Mouse (Mus musculus) myocyte (in vitro differentiated cells): Measurements from ENCODE around the gene Ckap2l. TPM values are rescaled to one million over a fixed set of nuclear protein-coding genes. Genes with fewer than 3 reads are reported as not detected.

Experiments used
- H3K27me3 ChIP-seq: one replicate; pipeline ENCODE4 v1.6.1; 2011; ENCODE audit not compliant: control insufficient read depth, insufficient read depth, insufficient read length
- H3K36me3 ChIP-seq: one replicate; pipeline ENCODE4 v1.6.1; 2011; ENCODE audit not compliant: control insufficient read depth, insufficient read depth
- H3K4me2 ChIP-seq: one replicate; pipeline ENCODE4 v1.6.1; 2011; ENCODE audit warnings: low read depth, control low read depth
- H3K4me3 ChIP-seq: one replicate; pipeline ENCODE4 v1.5.1; 2011; ENCODE audit warnings: mild to moderate bottlenecking, control low read depth, moderate library complexity
- H3K79me2 ChIP-seq: one replicate; pipeline ENCODE4 v1.6.1; 2011; ENCODE audit not compliant: control insufficient read depth, insufficient read depth
- H3ac ChIP-seq: one replicate; pipeline ENCODE4 v1.6.1; 2011; ENCODE audit not compliant: control insufficient read depth, insufficient read length
- CEBPB ChIP-seq: IDR thresholded peaks from 2 replicates; pipeline ENCODE4 v1.6.1; 2011; ENCODE audit warnings: mild to moderate bottlenecking, moderate library complexity; ENCODE audit not compliant: poor library complexity, insufficient read depth, severe bottlenecking
- E2F4 ChIP-seq: IDR thresholded peaks from one replicate; pipeline ENCODE4 v1.6.1; 2011; ENCODE audit warnings: mild to moderate bottlenecking, control low read depth, moderate library complexity; ENCODE audit not compliant: insufficient read depth
- MAX ChIP-seq: IDR thresholded peaks from one replicate; pipeline ENCODE4 v1.6.1; 2011; ENCODE audit warnings: low read depth, mild to moderate bottlenecking, control low read depth
- MYOD1 ChIP-seq, 3 experiments: IDR thresholded peaks; one replicate each; pipeline ENCODE4 v1.6.1; 2011; ENCODE audit warnings: control low read depth in 2 of 3, low read depth in 2 of 3, mild to moderate bottlenecking in 2 of 3, moderate library complexity in 1 of 3; ENCODE audit not compliant: insufficient read length in 2 of 3, control insufficient read depth in 1 of 3
- MYOG ChIP-seq, 3 experiments: IDR thresholded peaks; one replicate each; pipeline ENCODE4 v1.6.1; 2011; ENCODE audit warnings: control low read depth in 2 of 3, low read depth in 2 of 3, mild to moderate bottlenecking in 2 of 3; ENCODE audit not compliant: insufficient read length in 2 of 3, control insufficient read depth in 1 of 3, insufficient read depth in 1 of 3
- POLR2A ChIP-seq: IDR thresholded peaks from one replicate; pipeline ENCODE4 v1.6.1; 2011; ENCODE audit warnings: low read depth, mild to moderate bottlenecking, control low read depth, moderate library complexity; ENCODE audit not compliant: insufficient read length
- POLR2AphosphoS2 ChIP-seq: IDR thresholded peaks from one replicate; pipeline ENCODE4 v1.6.1; 2011; ENCODE audit warnings: low read depth, control low read depth; ENCODE audit not compliant: insufficient read length
- REST ChIP-seq: IDR thresholded peaks from one replicate; pipeline ENCODE4 v1.6.1; 2011; ENCODE audit warnings: mild to moderate bottlenecking, control low read depth, moderate library complexity; ENCODE audit not compliant: insufficient read depth, insufficient read length
- SRF ChIP-seq: IDR thresholded peaks from one replicate; pipeline ENCODE4 v1.6.1; 2011; ENCODE audit warnings: low read depth; ENCODE audit not compliant: control insufficient read depth, insufficient read length
- TCF12 ChIP-seq: IDR thresholded peaks from one replicate; pipeline ENCODE4 v1.6.1; 2011; ENCODE audit warnings: mild to moderate bottlenecking, control low read depth; ENCODE audit not compliant: poor library complexity, insufficient read depth, severe bottlenecking
- TCF3 ChIP-seq: IDR thresholded peaks from one replicate; pipeline ENCODE4 v1.6.1; 2011; ENCODE audit warnings: low read depth, control low read depth; ENCODE audit not compliant: insufficient read length
- USF1 ChIP-seq: IDR thresholded peaks from one replicate; pipeline ENCODE4 v1.6.1; 2011; ENCODE audit warnings: low read depth, mild to moderate bottlenecking, control low read depth, moderate library complexity
- polyA plus RNA-seq: library from polyadenylated mRNA; unstranded; fragments of >200 nt; fragmentation: generic; extraction: Trizol; gene quantifications from one replicate; pipeline ENCODE4 v1.2.1, GENCODE M21; 2012; ENCODE audit warnings: missing spikeins

Ckap2l gene
- polyA plus RNA-seq, 1 experiment, result 9.9 TPM

- TF ChIP-seq E2F4 (no peak), MAX (no peak), USF1 (no peak), CEBPB (no peak), REST (no peak), MYOD1 (IDR thresholded peaks at IDR 0.05; ENCODE audit: control insufficient read depth in 1 of 3, insufficient read length in 2 of 3, low read depth in 2 of 3) (no peak), POLR2AphosphoS2 (no peak), POLR2A (no peak), TCF12 (no peak), TCF3 (no peak), SRF (no peak), MYOG (IDR thresholded peaks at IDR 0.05; ENCODE audit: control insufficient read depth in 1 of 3, insufficient read depth in 1 of 3, insufficient read length in 2 of 3, low read depth in 2 of 3) (no peak)
- Histone ChIP-seq H3K4me2 (no peak overlapping the region), H3K27me3 (no peaks in the 10 kb centered on the region), H3K79me2 (no peaks in the 10 kb centered on the region), H3ac (no peak overlapping the region), H3K4me3 (no peak overlapping the region), H3K36me3 (peaks cover 30% of the 10 kb centered on the region)
Measured at GRCm38 (mm10) chr2:129269161-129269643, 27.8 kb downstream of the Ckap2l start.

DNA sequence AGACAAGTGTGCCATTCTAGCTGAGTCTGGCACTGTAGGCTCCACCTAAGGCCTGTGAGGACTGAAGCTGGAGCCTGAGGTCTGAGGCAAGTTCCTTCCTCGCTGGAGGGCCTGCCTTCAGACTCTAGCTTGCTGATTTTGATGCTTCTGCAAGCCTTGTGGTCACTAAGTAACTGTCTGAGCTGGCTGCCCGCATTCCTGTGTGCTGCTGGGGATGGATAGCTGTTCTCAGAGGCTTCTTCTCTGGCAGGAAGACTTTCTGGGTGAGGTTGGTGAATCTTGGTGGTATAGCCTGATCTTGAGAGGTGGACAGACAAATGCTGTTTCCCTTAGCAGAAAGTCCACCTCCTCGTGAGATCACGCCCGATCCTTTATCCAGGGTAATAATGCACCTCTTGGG lies 29.3 kb downstream of the Ckap2l start:
- Histone ChIP-seq H3K79me2 (no peaks in the 10 kb centered on the region), H3K4me2 (no peak overlapping the region), H3K4me3 (no peak overlapping the region), H3K27me3 (no peaks in the 10 kb centered on the region), H3K36me3 (peaks cover 18% of the 10 kb centered on the region), H3ac (no peak overlapping the region)
- peak in 2 of 3 experiments; percentile 51 to 70 for TF ChIP-seq MYOD1 (IDR thresholded peaks at IDR 0.05; ENCODE audit: control insufficient read depth in 1 of 3, insufficient read length in 2 of 3, low read depth in 2 of 3)
- no peak for TF ChIP-seq USF1
- TF ChIP-seq CEBPB, result no peak
- TF ChIP-seq MYOG (IDR thresholded peaks at IDR 0.05; ENCODE audit: control insufficient read depth in 1 of 3, insufficient read depth in 1 of 3, insufficient read length in 2 of 3, low read depth in 2 of 3), result peak in 2 of 3 experiments; percentile 22 to 78
- TF ChIP-seq POLR2A, result no peak
- no peak for TF ChIP-seq TCF12
- no peak for TF ChIP-seq POLR2AphosphoS2
- no peak for TF ChIP-seq TCF3

- Histone ChIP-seq H3K36me3 (peaks cover 8% of the 10 kb centered on the region), H3K4me3 (no peak overlapping the region), H3K79me2 (no peaks in the 10 kb centered on the region), H3ac (no peak overlapping the region), H3K27me3 (no peaks in the 10 kb centered on the region), H3K4me2 (no peak overlapping the region)
- no peak for TF ChIP-seq CEBPB
- no peak for TF ChIP-seq E2F4
- no peak for TF ChIP-seq REST
- no peak for TF ChIP-seq POLR2A
- TF ChIP-seq MYOD1 (IDR thresholded peaks at IDR 0.05; ENCODE audit: control insufficient read depth in 1 of 3, insufficient read length in 2 of 3, low read depth in 2 of 3), result no peak
- no peak for TF ChIP-seq SRF
- no peak for TF ChIP-seq MAX
- TF ChIP-seq TCF3, result no peak
- TF ChIP-seq USF1, result no peak
- no peak for TF ChIP-seq MYOG (IDR thresholded peaks at IDR 0.05; ENCODE audit: control insufficient read depth in 1 of 3, insufficient read depth in 1 of 3, insufficient read length in 2 of 3, low read depth in 2 of 3)
Measured at GRCm38 (mm10) chr2:129265316-129265715, 31.7 kb downstream of the Ckap2l start.

DNA sequence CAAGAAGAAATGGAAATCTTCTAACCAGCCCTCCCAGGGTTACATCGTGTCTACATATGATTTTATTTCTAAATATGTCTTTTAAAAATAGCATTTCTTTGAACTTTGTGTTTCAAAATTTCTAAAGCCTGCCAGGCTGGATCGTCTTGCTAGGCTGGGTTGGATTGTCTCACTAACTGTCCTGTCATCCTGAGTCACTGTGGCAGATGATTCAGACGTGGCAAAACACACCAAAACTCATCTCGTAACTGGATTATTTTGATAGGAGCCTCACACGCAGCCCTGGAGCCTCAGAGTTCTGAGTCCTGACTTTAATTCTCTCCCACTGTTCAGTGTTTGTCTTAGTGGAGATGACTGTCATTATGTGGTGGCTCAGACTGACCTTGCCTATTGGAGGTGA lies 33.9 kb downstream of the Ckap2l start:
- peak overlapping the region; percentile 67 for H3K4me2 ChIP-seq
- H3K27me3 ChIP-seq, result no peaks in the 10 kb centered on the region
- TF ChIP-seq REST (no peak), POLR2A (no peak), MYOG (IDR thresholded peaks at IDR 0.05; ENCODE audit: control insufficient read depth in 1 of 3, insufficient read depth in 1 of 3, insufficient read length in 2 of 3, low read depth in 2 of 3) (no peak), USF1 (no peak), TCF3 (no peak), E2F4 (no peak), CEBPB (no peak), POLR2AphosphoS2 (no peak), TCF12 (no peak), MAX (no peak), MYOD1 (IDR thresholded peaks at IDR 0.05; ENCODE audit: control insufficient read depth in 1 of 3, insufficient read length in 2 of 3, low read depth in 2 of 3) (no peak), SRF (no peak)
- H3K4me3 ChIP-seq, result no peak overlapping the region
- H3ac ChIP-seq, result no peak overlapping the region
- H3K79me2 ChIP-seq, result no peaks in the 10 kb centered on the region
- H3K36me3 ChIP-seq, result no peaks in the 10 kb centered on the region
